Mouse (Mus musculus): ENCODE measurements around the gene Errfi1. TPM values are rescaled to one million over a fixed set of nuclear protein-coding genes. Genes with fewer than 3 reads are reported as not detected.

The Errfi1 gene
- 1 to 10 TPM; 2.0 to 2.4 TPM for polyA plus RNA-seq (2017; shearing (Covaris generic))

DNA sequence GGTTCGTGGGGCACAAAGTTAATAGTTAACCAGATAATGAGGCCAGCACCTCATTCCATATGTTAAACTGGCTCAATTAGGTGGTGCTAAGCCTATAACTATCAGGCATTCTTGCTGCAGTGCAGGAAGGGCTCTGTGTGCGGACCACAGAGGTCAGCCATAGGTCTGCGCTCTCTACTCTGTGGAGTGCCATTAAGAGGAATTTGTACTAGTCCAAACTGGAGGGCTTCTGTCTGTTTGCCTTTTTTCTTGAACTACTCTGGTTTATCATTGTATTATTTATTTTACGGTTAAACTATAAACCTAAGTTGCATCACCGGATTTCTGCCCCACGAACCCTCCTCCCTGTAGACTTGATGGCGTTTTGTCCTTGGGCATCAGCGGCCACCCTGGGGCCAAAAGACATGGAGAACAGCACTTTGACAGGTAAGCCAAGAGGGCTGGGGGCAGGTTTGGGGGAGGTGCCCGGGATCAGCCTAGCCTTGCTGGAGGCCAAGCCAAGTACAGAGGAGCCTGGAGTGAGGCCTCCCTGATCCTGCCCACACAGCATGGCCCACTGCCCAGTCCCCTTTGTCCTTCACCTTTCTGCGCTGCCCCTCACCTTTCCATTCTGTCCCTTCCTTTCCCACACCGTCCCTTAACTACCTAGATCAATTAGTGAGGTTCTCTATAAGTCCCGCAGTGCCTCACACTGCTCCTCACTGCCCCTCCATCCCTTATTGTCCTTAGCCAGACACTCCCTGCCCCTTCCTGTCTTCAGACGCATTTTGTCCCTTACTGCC, at the start of gene Errfi1:
Gene Errfi1, plus strand, starts transcription at position 240 of the 782 bp plus-strand sequence.
- ATAC-seq, result no peak

DNA sequence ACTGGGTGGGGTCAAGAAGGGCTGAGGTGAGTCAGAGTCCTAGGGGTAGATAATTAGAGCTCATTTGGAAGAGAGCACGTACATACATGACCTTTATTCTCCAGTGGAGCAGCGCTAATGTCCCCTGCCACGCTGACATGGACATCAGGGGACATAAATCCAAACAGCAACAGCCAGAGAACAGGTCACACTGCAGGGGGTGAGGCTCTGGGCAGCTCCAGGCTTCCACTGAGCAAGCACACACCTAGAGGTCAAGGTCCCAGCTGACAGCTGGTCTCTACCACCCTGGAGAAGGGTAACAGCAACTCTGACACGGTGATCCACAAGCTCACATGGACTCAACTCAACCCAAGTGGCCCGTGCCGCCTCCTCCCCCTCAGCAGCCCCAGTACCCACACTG, 49.5 kb upstream of the Errfi1 start:
- no peak for ATAC-seq

DNA sequence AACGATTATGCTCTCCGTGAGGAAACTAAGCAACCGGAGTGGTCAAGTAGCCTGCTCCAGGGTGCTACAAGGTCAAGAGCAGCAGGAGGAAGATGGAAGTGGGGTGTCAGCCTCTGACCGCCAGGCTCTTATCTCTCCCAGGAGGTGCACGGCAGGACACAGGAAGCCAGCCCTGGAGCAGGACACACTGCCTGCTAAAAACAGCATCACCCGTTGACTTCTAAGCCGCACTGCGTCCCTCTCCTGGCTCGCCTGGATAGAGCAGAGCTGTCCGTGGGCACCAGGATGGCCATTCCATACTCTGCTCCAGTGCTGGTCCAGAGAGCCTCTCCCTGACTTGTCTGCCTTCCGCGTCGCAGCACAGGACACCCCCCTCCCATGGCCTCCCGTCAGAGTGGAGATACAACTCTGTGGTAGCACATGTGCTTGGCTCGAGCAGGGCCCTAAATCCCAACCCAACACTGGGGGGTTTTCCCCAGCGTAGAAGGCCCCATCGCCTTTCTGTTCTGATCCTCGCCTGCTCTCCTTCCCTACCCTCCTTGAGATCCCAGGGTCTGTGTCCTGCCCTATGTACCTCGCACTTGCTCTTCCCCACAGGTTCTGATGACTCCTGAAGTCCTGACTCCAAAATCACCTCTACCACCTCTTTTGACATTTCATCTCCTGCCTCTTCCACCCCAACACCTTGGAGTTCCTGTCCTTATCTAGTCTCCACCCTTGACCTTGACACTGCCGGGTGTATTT, 45.8 kb upstream of the Errfi1 start:
- ATAC-seq, result peak; percentile 7

- ATAC-seq, result peak; percentile 87
Measured at GRCm38 (mm10) chr4:150808471-150808847, 45.3 kb upstream of the Errfi1 start.

DNA sequence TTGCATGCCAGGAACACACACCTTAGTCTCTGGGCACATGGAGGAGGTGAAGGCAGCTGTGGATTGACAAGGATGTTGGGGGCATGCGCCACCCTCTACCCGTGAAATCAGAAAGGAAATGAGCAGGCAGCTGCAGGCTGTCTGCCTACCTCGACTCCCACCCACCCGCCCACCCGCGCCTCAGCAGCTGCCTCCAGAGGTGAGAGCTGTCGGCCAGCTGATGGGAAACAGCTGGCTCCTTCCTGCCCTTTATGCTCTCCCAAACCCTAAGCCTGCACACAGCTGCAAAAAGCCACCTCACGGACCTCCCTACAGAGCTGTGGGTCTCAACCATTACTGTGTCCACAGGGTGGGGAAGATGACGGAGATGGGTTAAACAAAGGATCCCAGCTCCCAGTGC, 44.4 kb upstream of the Errfi1 start:
- ATAC-seq, result peak; percentile 21

- no peak for ATAC-seq
Measured at GRCm38 (mm10) chr4:150815144-150815543, 38.6 kb upstream of the Errfi1 start.

- ATAC-seq, result no peak
Measured at GRCm38 (mm10) chr4:150816414-150816951, 37.2 kb upstream of the Errfi1 start.

DNA sequence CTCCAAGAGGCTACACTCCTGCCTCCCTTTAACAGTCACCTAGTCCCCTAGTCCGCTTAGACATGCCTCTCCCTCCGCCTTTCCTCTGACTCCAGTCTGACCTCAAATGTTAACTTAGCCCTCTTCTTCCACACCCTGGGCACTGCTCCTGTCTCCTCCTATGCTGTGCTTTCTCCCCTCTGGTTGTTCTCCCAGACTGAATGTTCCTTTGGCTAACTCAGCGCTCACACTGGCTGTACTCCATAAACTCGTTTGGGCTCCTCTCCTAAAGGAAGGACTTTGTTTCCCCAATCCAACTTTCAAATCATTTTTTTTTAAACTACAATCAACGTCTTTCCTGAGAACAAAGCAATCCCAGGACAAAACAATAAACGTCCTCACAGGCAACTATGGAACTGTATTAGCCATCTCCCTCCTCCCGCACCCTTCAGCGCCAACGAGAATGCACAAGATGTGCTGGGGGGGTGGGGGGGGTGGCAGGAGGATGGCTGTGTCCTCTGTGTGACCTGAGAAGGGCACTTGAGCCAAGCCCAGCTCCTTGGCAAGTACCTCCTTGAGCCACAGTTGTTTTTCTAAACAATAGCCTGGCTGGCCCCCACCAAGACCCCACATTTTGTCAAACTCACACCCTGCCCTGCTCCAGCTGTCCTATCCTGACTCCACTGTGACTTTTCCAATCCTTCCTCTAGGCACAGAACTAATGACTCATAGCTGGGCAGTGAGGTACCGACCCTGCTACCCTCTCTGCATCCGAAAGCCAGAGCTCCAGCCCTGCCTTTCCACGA, 34.4 kb upstream of the Errfi1 start:
- ATAC-seq, result no peak

DNA sequence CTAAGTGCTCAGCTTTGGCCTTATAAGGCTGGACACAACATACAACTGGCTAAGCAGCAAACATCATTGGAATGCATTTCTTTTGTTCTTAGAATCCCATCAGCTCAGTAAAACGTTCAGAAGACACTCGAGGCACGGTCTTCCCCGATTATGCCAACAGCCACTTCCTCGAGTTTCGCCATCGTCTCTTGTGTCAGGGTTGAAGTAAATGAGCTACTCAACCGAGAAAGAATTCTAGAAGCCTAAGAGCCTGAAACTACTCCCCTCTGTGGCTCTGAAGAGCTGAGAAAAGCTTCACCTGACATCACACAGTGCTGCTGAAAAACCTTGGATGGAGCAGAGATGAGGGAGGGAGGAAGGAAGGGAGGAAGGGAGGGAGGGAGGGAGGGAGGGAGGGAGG, 32.3 kb upstream of the Errfi1 start:
- no peak for ATAC-seq

DNA sequence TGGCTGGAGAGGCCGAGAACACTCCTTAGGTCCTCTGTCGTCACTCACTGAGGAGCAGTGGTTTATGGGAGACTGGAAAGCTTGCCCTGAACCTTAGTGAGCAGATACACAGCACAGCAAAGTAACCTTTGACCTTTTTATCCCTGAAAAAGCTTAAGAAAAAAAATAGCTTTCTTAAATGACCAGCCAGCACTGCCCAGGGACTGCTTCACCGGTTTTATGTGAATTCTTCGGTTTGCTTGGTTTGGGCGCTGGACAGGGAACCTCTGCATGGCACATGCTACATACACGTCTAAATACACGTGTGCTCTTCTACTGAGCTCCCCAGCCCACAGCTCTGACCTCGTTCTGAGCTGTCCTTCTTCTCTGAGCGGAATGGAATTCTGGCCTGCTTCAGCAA, 31.1 kb upstream of the Errfi1 start:
- no peak for ATAC-seq

GRCm38 (mm10) chr4:150823614-150824480, 29.9 kb upstream of the Errfi1 start:
- ATAC-seq, result no peak

GRCm38 (mm10) chr4:150824877-150825276, 28.8 kb upstream of the Errfi1 start:
- no peak for ATAC-seq

- ATAC-seq, result no peak
Measured at GRCm38 (mm10) chr4:150825531-150825930, 28.2 kb upstream of the Errfi1 start.

DNA sequence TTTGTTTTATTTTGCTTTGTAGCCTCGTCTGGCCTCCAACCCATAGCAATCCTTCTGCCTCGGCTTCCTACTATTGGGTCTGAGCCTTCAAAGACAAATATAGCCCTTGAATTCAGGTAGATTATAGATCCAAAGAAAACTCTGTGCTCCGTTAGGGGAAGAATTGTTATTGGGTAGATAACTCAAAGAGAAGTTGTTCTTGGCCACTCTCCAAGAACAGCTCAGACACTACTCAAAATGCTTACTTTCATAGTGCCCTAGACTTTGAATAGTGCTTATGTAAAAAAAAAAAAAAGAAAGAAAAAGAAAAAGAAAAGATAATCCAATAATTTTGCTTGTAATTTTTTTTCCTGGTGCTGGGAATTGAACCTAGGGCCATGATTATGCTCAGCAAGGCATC, 22.4 kb upstream of the Errfi1 start:
- no peak for ATAC-seq

- ATAC-seq, result no peak
Measured at GRCm38 (mm10) chr4:150831941-150832340, 21.8 kb upstream of the Errfi1 start.

GRCm38 (mm10) chr4:150835163-150835562, 18.6 kb upstream of the Errfi1 start:
- no peak for ATAC-seq

GRCm38 (mm10) chr4:150836258-150836657, 17.5 kb upstream of the Errfi1 start:
- no peak for ATAC-seq

DNA sequence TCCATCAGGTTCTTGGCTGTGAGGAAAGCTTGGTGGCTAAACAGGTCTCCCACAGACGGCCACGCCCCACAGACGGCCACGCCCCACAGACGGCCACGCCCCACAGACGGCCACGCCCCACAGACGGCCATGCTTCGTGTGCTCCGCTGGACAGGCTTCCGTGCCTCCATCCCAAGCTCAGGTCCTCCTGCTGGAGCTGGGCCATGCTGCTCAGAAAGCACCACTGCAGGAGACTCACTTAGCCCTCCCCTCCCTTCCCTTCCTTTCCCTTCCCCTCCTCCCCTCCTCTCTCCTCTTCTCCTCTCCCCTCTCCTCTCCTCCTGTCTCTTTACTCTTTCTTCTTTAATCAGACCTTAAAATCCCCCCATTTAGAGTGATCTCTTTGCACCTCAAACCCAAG, 16.8 kb upstream of the Errfi1 start:
- ATAC-seq, result no peak

- no peak for ATAC-seq
Measured at GRCm38 (mm10) chr4:150837458-150837857, 16.3 kb upstream of the Errfi1 start.

DNA sequence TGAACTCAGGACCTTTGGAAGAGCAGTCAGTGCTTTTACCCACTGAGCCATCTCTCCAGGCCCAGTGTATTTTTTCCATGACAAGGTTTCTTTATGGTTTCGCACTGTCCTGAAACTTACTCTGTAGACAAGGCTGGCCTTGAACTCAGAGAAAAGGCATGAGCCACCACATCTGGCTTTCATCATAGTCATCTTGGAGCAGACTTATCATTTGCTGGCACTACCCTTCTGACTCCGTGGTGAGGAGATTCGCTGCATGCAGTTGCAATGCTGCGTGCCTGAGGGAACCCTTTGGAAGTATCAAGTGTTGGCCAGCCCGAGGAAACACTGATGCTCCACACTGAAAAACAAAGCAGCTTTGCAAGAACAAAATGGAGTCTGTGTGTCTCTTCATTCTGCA, 11.7 kb upstream of the Errfi1 start:
- ATAC-seq, result no peak

- ATAC-seq, result no peak
Measured at GRCm38 (mm10) chr4:150843181-150843580, 10.5 kb upstream of the Errfi1 start.

- no peak for ATAC-seq
Measured at GRCm38 (mm10) chr4:150846316-150846715, 7.4 kb upstream of the Errfi1 start.

Data from activated CD4-positive, CD25-positive, alpha-beta regulatory T cell, adult 4 months (primary cell).